Mouse (Mus musculus) neural tube, embryonic 15.5 days (tissue): ENCODE measurements at regions not wholly inside any gene's neighbourhood (a gene's known extent, or its start where the extent isn't known, plus 50 kb on each side); places are given as distances from the start of the nearest gene placed in this dataset.

ENCODE experiments used
- ATAC-seq: fragments of 200-750 bp; cut with Nextera tagmentation; 2 replicates; pipeline ENCODE4 v1.8.0; 2017; ENCODE audit warnings: mild to moderate bottlenecking, moderate TSS enrichment, moderate library complexity; ENCODE audit not compliant: low FRiP score
- H3K27ac ChIP-seq: fragments of 300-500 bp; sonication (generic); replicated peaks from 2 replicates; pipeline ENCODE4 v1.5.1; 2015; ENCODE audit warnings: mild to moderate bottlenecking, inconsistent platforms
- H3K27me3 ChIP-seq: fragments of 300-500 bp; sonication (generic); replicated peaks from 2 replicates; pipeline ENCODE4 v1.6.1; 2015; ENCODE audit warnings: inconsistent platforms
- H3K36me3 ChIP-seq: fragments of 300-500 bp; sonication (generic); 2 replicates; pipeline ENCODE4 v1.6.1; 2015; ENCODE audit warnings: inconsistent platforms
- H3K4me1 ChIP-seq: fragments of 300-500 bp; sonication (generic); 2 replicates; pipeline ENCODE4 v1.6.1; 2015; ENCODE audit warnings: inconsistent platforms
- H3K4me2 ChIP-seq: fragments of 300-500 bp; sonication (generic); 2 replicates; pipeline ENCODE4 v1.6.1; 2015; ENCODE audit warnings: inconsistent platforms, mild to moderate bottlenecking, moderate library complexity
- H3K4me3 ChIP-seq: fragments of 300-500 bp; sonication (generic); replicated peaks from 2 replicates; pipeline ENCODE4 v1.5.1; 2015; ENCODE audit warnings: mild to moderate bottlenecking, inconsistent platforms
- H3K9ac ChIP-seq: fragments of 300-500 bp; sonication (generic); replicated peaks from 2 replicates; pipeline ENCODE4 v1.6.1; 2015; ENCODE audit warnings: mild to moderate bottlenecking, inconsistent platforms
- H3K9me3 ChIP-seq: fragments of 300-500 bp; sonication (generic); replicated peaks from 2 replicates; pipeline ENCODE4 v1.6.1; 2016; ENCODE audit warnings: inconsistent platforms
- WGBS: fragments of 180-500 bp; shearing (Covaris S2); methylation state at CpG from one replicate; pipeline ENCODE4 v1.1.7; 2015; ENCODE audit warnings: mixed read lengths; 5-methylcytosine and 5-hydroxymethylcytosine counted together

- H3K27ac ChIP-seq, result no peak overlapping the region
- no peaks in the 10 kb centered on the region for H3K9me3 ChIP-seq
- H3K36me3 ChIP-seq, result no peaks in the 10 kb centered on the region
- H3K4me2 ChIP-seq, result peak overlapping the region; percentile 15; the same call in 1 of the 2 replicates
- H3K4me3 ChIP-seq, result no peak overlapping the region
- H3K4me1 ChIP-seq, result peaks cover 11% of the 10 kb centered on the region
- H3K9ac ChIP-seq, result no peak overlapping the region
- peak; percentile 76 for ATAC-seq
- no peaks in the 10 kb centered on the region for H3K27me3 ChIP-seq
- WGBS, result 18% methylated on average over 12 of the region's 12 CpGs
Observed at GRCm38 (mm10) chr2:103871522-103872276, 74.2 kb upstream of the Caprin1 start.

- Histone ChIP-seq H3K27ac (no peak overlapping the region), H3K4me3 (no peak overlapping the region), H3K9me3 (no peaks in the 10 kb centered on the region), H3K4me2 (no peak overlapping the region; the same call in 1 of the 2 replicates), H3K4me1 (peaks cover 11% of the 10 kb centered on the region), H3K9ac (no peak overlapping the region), H3K36me3 (no peaks in the 10 kb centered on the region), H3K27me3 (no peaks in the 10 kb centered on the region)
- 43% methylated on average over 3 of the region's 3 CpGs for WGBS
- ATAC-seq, result 0 out of 2 replicates have a peak, but pooled peaks have one; percentile 12
Observed at GRCm38 (mm10) chr2:103872277-103872636, 74.8 kb upstream of the Caprin1 start.

- H3K4me2 ChIP-seq, result no peak overlapping the region
- H3K9ac ChIP-seq, result no peak overlapping the region
- WGBS, result 91% methylated on average over 6 of the region's 6 CpGs
- no peak for ATAC-seq
- H3K27ac ChIP-seq, result no peak overlapping the region
- H3K4me1 ChIP-seq, result peaks cover 11% of the 10 kb centered on the region
- no peaks in the 10 kb centered on the region for H3K36me3 ChIP-seq
- no peaks in the 10 kb centered on the region for H3K9me3 ChIP-seq
- H3K27me3 ChIP-seq, result no peaks in the 10 kb centered on the region
- H3K4me3 ChIP-seq, result no peak overlapping the region
Observed at GRCm38 (mm10) chr2:103873381-103873780, 75.9 kb upstream of the Caprin1 start.

- no peaks in the 10 kb centered on the region for H3K36me3 ChIP-seq
- no peaks in the 10 kb centered on the region for H3K27me3 ChIP-seq
- H3K27ac ChIP-seq, result no peak overlapping the region
- H3K9ac ChIP-seq, result no peak overlapping the region
- no peak for ATAC-seq
- H3K4me3 ChIP-seq, result no peak overlapping the region
- no peak overlapping the region for H3K4me2 ChIP-seq
- 69% methylated on average over 3 of the region's 3 CpGs for WGBS
- no peaks in the 10 kb centered on the region for H3K9me3 ChIP-seq
- H3K4me1 ChIP-seq, result peaks cover 11% of the 10 kb centered on the region
Observed at GRCm38 (mm10) chr2:103874466-103874865, 77.0 kb upstream of the Caprin1 start.

- H3K27ac ChIP-seq, result no peak overlapping the region
- no peaks in the 10 kb centered on the region for H3K27me3 ChIP-seq
- H3K4me3 ChIP-seq, result no peak overlapping the region
- H3K9ac ChIP-seq, result no peak overlapping the region
- H3K9me3 ChIP-seq, result no peaks in the 10 kb centered on the region
- no peak overlapping the region for H3K4me2 ChIP-seq
- no peaks in the 10 kb centered on the region for H3K36me3 ChIP-seq
- no peak for ATAC-seq
- WGBS, result 82% methylated on average over 8 of the region's 8 CpGs
- peaks cover 11% of the 10 kb centered on the region for H3K4me1 ChIP-seq
Observed at GRCm38 (mm10) chr2:103875754-103876153, 78.3 kb upstream of the Caprin1 start.

- no peak for ATAC-seq
- Histone ChIP-seq H3K9me3 (no peaks in the 10 kb centered on the region), H3K27ac (no peak overlapping the region), H3K4me3 (no peak overlapping the region), H3K9ac (no peak overlapping the region), H3K27me3 (no peaks in the 10 kb centered on the region), H3K4me2 (no peak overlapping the region), H3K36me3 (no peaks in the 10 kb centered on the region), H3K4me1 (peaks cover 14% of the 10 kb centered on the region)
- WGBS, result 93% methylated on average over 2 of the region's 2 CpGs
Observed at GRCm38 (mm10) chr2:103876236-103876635, 78.8 kb upstream of the Caprin1 start.

GRCm38 (mm10) chr2:103881026-103881763 is 76.6 kb upstream of the Lmo2 start:
- 31% methylated on average over 10 of the region's 10 CpGs for WGBS
- Histone ChIP-seq H3K27ac (0 out of 2 replicates have a peak overlapping the region, but pooled peaks have one; percentile 41), H3K36me3 (no peaks in the 10 kb centered on the region), H3K27me3 (no peaks in the 10 kb centered on the region), H3K4me2 (no peak overlapping the region), H3K9ac (no peak overlapping the region), H3K4me3 (no peak overlapping the region), H3K4me1 (peaks cover 15% of the 10 kb centered on the region), H3K9me3 (no peaks in the 10 kb centered on the region)
- ATAC-seq, result 0 out of 2 replicates have a peak, but pooled peaks have one; percentile 59

- Histone ChIP-seq H3K36me3 (no peaks in the 10 kb centered on the region), H3K4me3 (no peak overlapping the region), H3K27ac (no peak overlapping the region), H3K9me3 (no peaks in the 10 kb centered on the region), H3K9ac (no peak overlapping the region), H3K4me1 (peaks cover 15% of the 10 kb centered on the region), H3K4me2 (no peak overlapping the region), H3K27me3 (no peaks in the 10 kb centered on the region)
- 59% methylated on average over 10 of the region's 10 CpGs for WGBS
- ATAC-seq, result no peak
Observed at GRCm38 (mm10) chr2:103884926-103885325, 72.9 kb upstream of the Lmo2 start.

GRCm38 (mm10) chr2:103888023-103888422 is 69.8 kb upstream of the Lmo2 start:
- 97% methylated on average over 7 of the region's 7 CpGs for WGBS
- no peak for ATAC-seq
- no peak overlapping the region for H3K4me2 ChIP-seq

GRCm38 (mm10) chr2:103891240-103891767 is 66.5 kb upstream of the Lmo2 start:
- Histone ChIP-seq H3K9ac (no peak overlapping the region), H3K9me3 (no peaks in the 10 kb centered on the region), H3K27ac (0 out of 2 replicates have a peak overlapping the region, but pooled peaks have one; percentile 23), H3K4me2 (peak overlapping the region; percentile 28; the same call in 1 of the 2 replicates), H3K36me3 (no peaks in the 10 kb centered on the region), H3K27me3 (no peaks in the 10 kb centered on the region), H3K4me1 (peaks cover 9% of the 10 kb centered on the region), H3K4me3 (no peak overlapping the region)
- ATAC-seq, result peak; percentile 67
- 4% methylated on average over 9 of the region's 9 CpGs for WGBS

More at GRCm38 (mm10) chr2:103888023-103888422, 69.8 kb upstream of the Lmo2 start:
- no peaks in the 10 kb centered on the region for H3K9me3 ChIP-seq
- no peak overlapping the region for H3K4me3 ChIP-seq
- no peaks in the 10 kb centered on the region for H3K27me3 ChIP-seq
- no peaks in the 10 kb centered on the region for H3K36me3 ChIP-seq
- no peak overlapping the region for H3K9ac ChIP-seq
- no peak overlapping the region for H3K27ac ChIP-seq
- H3K4me1 ChIP-seq, result peaks cover 9% of the 10 kb centered on the region

- no peaks in the 10 kb centered on the region for H3K9me3 ChIP-seq
- no peak overlapping the region for H3K4me2 ChIP-seq
- no peak overlapping the region for H3K9ac ChIP-seq
- ATAC-seq, result no peak
- peaks cover 9% of the 10 kb centered on the region for H3K4me1 ChIP-seq
- no peaks in the 10 kb centered on the region for H3K36me3 ChIP-seq
- H3K27ac ChIP-seq, result no peak overlapping the region
- no peak overlapping the region for H3K4me3 ChIP-seq
- no peaks in the 10 kb centered on the region for H3K27me3 ChIP-seq
- 88% methylated on average over 2 of the region's 2 CpGs for WGBS
Observed at GRCm38 (mm10) chr2:103893159-103893740, 64.5 kb upstream of the Lmo2 start.
